ENCODE assay signal across 19 mouse cellular contexts in the genomic region with DNA sequence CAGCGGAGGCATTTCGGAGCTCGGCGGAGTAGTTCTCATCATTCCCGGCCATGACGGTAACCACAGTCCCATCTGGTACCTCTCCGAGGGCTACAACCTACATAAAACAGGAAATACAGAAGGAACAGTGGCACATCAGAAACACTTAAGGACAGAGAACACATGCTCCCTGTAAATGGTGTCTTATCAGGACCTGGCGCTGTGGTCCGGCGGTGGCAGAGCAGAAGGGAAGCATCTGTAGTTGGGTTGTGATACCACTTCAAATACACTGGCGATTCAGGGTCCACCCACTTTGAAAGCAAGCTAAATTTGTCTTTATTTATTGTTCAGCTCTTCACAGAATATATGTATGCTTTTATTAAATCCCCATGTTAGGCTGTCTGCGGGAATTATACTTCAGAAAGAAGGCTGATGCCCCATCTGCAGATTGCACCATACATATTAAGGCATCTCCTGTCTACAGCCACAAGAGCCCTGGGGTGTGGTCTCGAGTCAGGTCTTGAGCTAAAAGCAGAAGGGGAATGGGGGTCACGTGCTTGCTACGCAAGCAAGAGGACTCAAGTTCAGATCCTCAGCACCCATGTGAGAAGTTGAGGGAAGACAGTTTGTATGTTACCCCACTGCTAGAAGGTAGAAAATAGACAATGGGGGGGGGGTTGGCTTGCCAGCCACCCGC. TPM values are rescaled to one million over a fixed set of nuclear protein-coding genes. Genes with fewer than 3 reads are reported as not detected.
DNase-seq lines count a peak whose midpoint lies in the region; ATAC-seq and TF ChIP-seq lines count a peak whose summit lies in the region.
"Had no signal": no experiment of that assay in that cellular context is flagged by ENCODE, and none has a peak within 500 bp of the region (broad histone marks: within the 10 kb centered on the region; RNA-seq: fewer than 3 reads in every experiment).

No protein-coding gene starts in this region.

- no peaks in the 10 kb centered on the region for H3K36me3 ChIP-seq in testis, adult 2 months (ENCODE audit: control insufficient read depth, insufficient read depth, low read length)
- H3K36me3 ChIP-seq in hindbrain, embryonic 10.5 days: no peaks in the 10 kb centered on the region
- H3K36me3 ChIP-seq: intestine, embryonic 15.5 days; midbrain, embryonic 13.5 days; neural tube, embryonic 12.5 days had no signal

- no peaks in the 10 kb centered on the region for H3K9me3 ChIP-seq in hindbrain, embryonic 10.5 days
- H3K9me3 ChIP-seq: forebrain, embryonic 13.5 days; intestine, embryonic 15.5 days; midbrain, embryonic 13.5 days; neural tube, embryonic 12.5 days had no signal

- WGBS in hindbrain, embryonic 10.5 days: 93% methylated on average over 16 of the region's 16 CpGs

- intact Hi-C loops in left cerebral cortex, postnatal 4 days (cut with DNase I): no loop called here

- DNase-seq in testis, postnatal 14 days (ENCODE audit: low spot score): no peak
- DNase-seq in layer of hippocampus, postnatal 36 days: no peak
- no peak for DNase-seq in hindbrain, embryonic 10.5 days (ENCODE audit: low spot score)
- no peak for DNase-seq in left cerebral cortex, postnatal 4 days
- DNase-seq: adrenal gland, postnatal 14 days; cerebellum, adult 8-10 months; gastrocnemius, postnatal 36 days; heart, postnatal 4 days; kidney, adult 8-10 months; kidney, postnatal 10 days; thymus, postnatal 14 days had no signal

- ATAC-seq in granulocyte monocyte progenitor cell, adult 5-6 weeks (replicated peaks; ENCODE audit: poor library complexity, severe bottlenecking): peak; percentile 93
- ATAC-seq in megakaryocyte-erythroid progenitor cell, adult 5-6 weeks (replicated peaks; ENCODE audit: low FRiP score, low TSS enrichment, poor library complexity, severe bottlenecking): peak; percentile 53
- ATAC-seq: forebrain, embryonic 13.5 days; hindbrain, embryonic 16.5 days; intestine, embryonic 15.5 days; midbrain, embryonic 13.5 days had no signal

- no peaks in the 10 kb centered on the region; the same call in 1 of the 2 replicates for H3K4me1 ChIP-seq in testis, adult 2 months (ENCODE audit: control insufficient read depth, insufficient read depth, low read length)
- no peaks in the 10 kb centered on the region for H3K4me1 ChIP-seq in hindbrain, embryonic 10.5 days (replicated peaks)
- H3K4me1 ChIP-seq: forebrain, embryonic 13.5 days; intestine, embryonic 15.5 days; midbrain, embryonic 13.5 days; neural tube, embryonic 12.5 days had no signal

- TF ChIP-seq POLR2A in testis, adult 2 months (IDR thresholded peaks at IDR 0.05; ENCODE audit: control insufficient read depth, low read depth, low read length): no peak

- no peaks in the 10 kb centered on the region for H3K27me3 ChIP-seq in testis, adult 2 months (ENCODE audit: control insufficient read depth, insufficient read depth, low read length)
- peaks cover 23% of the 10 kb centered on the region for H3K27me3 ChIP-seq in hindbrain, embryonic 10.5 days (ENCODE audit: insufficient read depth, poor library complexity, severe bottlenecking)
- H3K27me3 ChIP-seq: intestine, embryonic 15.5 days had no signal

- H3K4me3 ChIP-seq in testis, adult 2 months (ENCODE audit: control insufficient read depth, low read depth, low read length): peak overlapping the region; percentile 21; the same call in 1 of the 2 replicates
- no peak overlapping the region for H3K4me3 ChIP-seq in hindbrain, embryonic 10.5 days
- H3K4me3 ChIP-seq: forebrain, embryonic 13.5 days; intestine, embryonic 15.5 days; midbrain, embryonic 13.5 days; neural tube, embryonic 12.5 days had no signal

- no peak for TF ChIP-seq CTCF in testis, adult 2 months (IDR thresholded peaks at IDR 0.05; ENCODE audit: control insufficient read depth, insufficient read depth, insufficient replicate concordance, low read depth, low read length)

- no peak overlapping the region for H3K27ac ChIP-seq in testis, adult 2 months (ENCODE audit: control insufficient read depth, insufficient read depth, low read depth, low read length)
- H3K27ac ChIP-seq in hindbrain, embryonic 10.5 days: no peak overlapping the region
- H3K27ac ChIP-seq: forebrain, embryonic 13.5 days; intestine, embryonic 15.5 days; midbrain, embryonic 13.5 days; neural tube, embryonic 12.5 days had no signal

RNA-seq across cellular contexts. Expression of gene Supt3, which starts 52.0 kb away (rescaled TPM):
- 19.6 and 19.8 TPM in 2 replicates for polyA plus RNA-seq in testis, adult 2 months (2012; rRNA removed)
- total RNA-seq in granulocyte monocyte progenitor cell, adult 5-6 weeks (2014; fragmentation: Nextera tagmentation): 27.0 and 27.8 TPM in 2 replicates
- 13.5 and 17.0 TPM in 2 replicates for total RNA-seq in granulocyte monocyte progenitor cell, adult 5-6 weeks (2017)
- total RNA-seq in megakaryocyte-erythroid progenitor cell, adult 5-6 weeks (2014; fragmentation: Nextera tagmentation): 14.7 and 21.5 TPM in 2 replicates
- total RNA-seq in megakaryocyte-erythroid progenitor cell, adult 5-6 weeks (2017): 6.6 and 11.8 TPM in 2 replicates
- 10 to 100 TPM; 15.9 to 17.2 TPM for total RNA-seq in layer of hippocampus, postnatal 36 days (2021)
- polyA plus RNA-seq in hindbrain, embryonic 10.5 days (2016; fragmentation: Nextera tagmentation; extraction: Ambion mirVana): 22.3 and 23.7 TPM in 2 replicates
- total RNA-seq in left cerebral cortex, postnatal 4 days (2021): 10 to 100 TPM; 20.2 to 24.4 TPM
